ENCODE assay signal across 14 mouse cellular contexts in the genomic region with DNA sequence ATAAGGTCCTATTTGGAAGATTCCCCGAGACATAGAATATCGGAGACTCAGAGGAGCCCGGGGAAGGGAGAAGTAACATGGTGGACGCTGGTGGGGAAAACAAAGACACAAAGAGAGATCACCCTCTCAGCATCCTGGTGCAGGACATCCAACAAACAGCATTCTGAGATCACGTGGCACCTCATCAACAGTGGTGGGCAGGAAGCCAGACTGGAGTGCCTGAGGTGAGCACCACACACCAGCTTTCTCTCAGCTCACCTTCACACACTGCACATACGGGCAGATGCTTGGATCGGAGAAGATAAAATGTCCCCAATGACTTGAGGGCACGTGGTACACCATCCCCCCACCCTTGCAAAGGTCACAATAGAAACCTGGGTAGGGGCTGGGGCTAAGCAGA. TPM values are rescaled to one million over a fixed set of nuclear protein-coding genes. Genes with fewer than 3 reads are reported as not detected.
DNase-seq lines count a peak whose midpoint lies in the region; ATAC-seq and TF ChIP-seq lines count a peak whose summit lies in the region.
"Had no signal": no experiment of that assay in that cellular context is flagged by ENCODE, and none has a peak within 500 bp of the region (broad histone marks: within the 10 kb centered on the region; RNA-seq: fewer than 3 reads in every experiment).

No protein-coding gene starts in this region.

- no peak for ATAC-seq in cerebellum, adult (ENCODE audit: insufficient number of reproducible peaks, low FRiP score, low TSS enrichment)
- ATAC-seq in forebrain, postnatal 0 days: no peak
- ATAC-seq in midbrain, embryonic 12.5 days (ENCODE audit: low FRiP score, low read depth): no peak
- no peak for ATAC-seq in liver, embryonic 11.5 days (replicated peaks; ENCODE audit: low FRiP score)

- H3K4me3 ChIP-seq in forebrain, postnatal 0 days (ENCODE audit: low read depth, low read length): no peak overlapping the region; the same call in 1 of the 2 replicates
- peak overlapping the region; percentile 65 for H3K4me3 ChIP-seq in midbrain, embryonic 12.5 days
- H3K4me3 ChIP-seq in liver, embryonic 11.5 days (ENCODE audit: low read depth, low read length): no peak overlapping the region
- H3K4me3 ChIP-seq: liver, embryonic 15.5 days had no signal

- H3K27me3 ChIP-seq in forebrain, postnatal 0 days (ENCODE audit: insufficient read depth, low read length): no peaks in the 10 kb centered on the region
- peaks cover 46% of the 10 kb centered on the region for H3K27me3 ChIP-seq in midbrain, embryonic 12.5 days
- H3K27me3 ChIP-seq in liver, embryonic 11.5 days (replicated peaks; ENCODE audit: control insufficient read depth, insufficient read depth, low read length): peaks cover 46% of the 10 kb centered on the region

- no peaks in the 10 kb centered on the region for H3K9me3 ChIP-seq in forebrain, postnatal 0 days (ENCODE audit: low read length)
- H3K9me3 ChIP-seq in midbrain, embryonic 12.5 days: no peaks in the 10 kb centered on the region
- no peaks in the 10 kb centered on the region for H3K9me3 ChIP-seq in liver, embryonic 11.5 days (ENCODE audit: control insufficient read depth, low read length)
- H3K9me3 ChIP-seq: liver, embryonic 15.5 days had no signal

- H3K27ac ChIP-seq in forebrain, postnatal 0 days (ENCODE audit: low read depth, low read length): peak overlapping the region; percentile 29; the same call in 1 of the 2 replicates
- H3K27ac ChIP-seq in midbrain, embryonic 12.5 days (replicated peaks): peak overlapping the region; percentile 88; the same call in 1 of the 2 replicates
- no peak overlapping the region for H3K27ac ChIP-seq in liver, embryonic 11.5 days (ENCODE audit: low read depth, low read length)
- H3K27ac ChIP-seq: liver, embryonic 15.5 days had no signal

- peak overlapping the region; percentile 79 for H3K4me2 ChIP-seq in forebrain, postnatal 0 days (ENCODE audit: low read depth)
- H3K4me2 ChIP-seq in midbrain, embryonic 12.5 days (replicated peaks): peak overlapping the region; percentile 81
- H3K4me2 ChIP-seq in liver, embryonic 11.5 days: no peak overlapping the region

- no peak for TF ChIP-seq CTCF in forebrain, postnatal 0 days (IDR thresholded peaks at IDR 0.05; ENCODE audit: low read depth)

- no peak overlapping the region for H3K9ac ChIP-seq in forebrain, postnatal 0 days
- peak overlapping the region; percentile 81 for H3K9ac ChIP-seq in midbrain, embryonic 12.5 days (replicated peaks)
- H3K9ac ChIP-seq in liver, embryonic 11.5 days (ENCODE audit: low read depth, low read length): no peak overlapping the region
- H3K9ac ChIP-seq: liver, embryonic 15.5 days had no signal

- no peaks in the 10 kb centered on the region for H3K36me3 ChIP-seq in forebrain, postnatal 0 days (ENCODE audit: insufficient read depth)
- H3K36me3 ChIP-seq in midbrain, embryonic 12.5 days: no peaks in the 10 kb centered on the region
- H3K36me3 ChIP-seq in liver, embryonic 11.5 days (ENCODE audit: control insufficient read depth, insufficient read depth, low read length): no peaks in the 10 kb centered on the region
- H3K36me3 ChIP-seq: liver, embryonic 15.5 days had no signal

- DNase-seq in cerebellum, adult 11 months: peak; percentile 44
- DNase-seq in cerebellum, adult 9-11 months: peak; percentile 65
- no peak for DNase-seq in forebrain, postnatal 0 days
- no peak for DNase-seq in right cerebral cortex, adult 2 months (ENCODE audit: low spot score in 2 of 2)
- DNase-seq in liver, embryonic 11.5 days (ENCODE audit: low spot score): no peak
- no peak for DNase-seq in heart, postnatal 4 days
- DNase-seq: adrenal gland, adult 2 months had no signal

- WGBS in forebrain, postnatal 0 days: 76% methylated on average over 8 of the region's 8 CpGs
- WGBS in midbrain, embryonic 12.5 days: 80% methylated on average over 8 of the region's 8 CpGs
- 73% methylated on average over 8 of the region's 8 CpGs for WGBS in liver, embryonic 11.5 days

- H3K4me1 ChIP-seq in forebrain, postnatal 0 days (ENCODE audit: insufficient read depth): peaks cover 16% of the 10 kb centered on the region; the same call in 1 of the 2 replicates
- H3K4me1 ChIP-seq in midbrain, embryonic 12.5 days: peaks cover 21% of the 10 kb centered on the region; the same call in 1 of the 2 replicates
- H3K4me1 ChIP-seq in liver, embryonic 11.5 days (replicated peaks; ENCODE audit: control insufficient read depth, insufficient read depth, low read length): peaks cover 8% of the 10 kb centered on the region; the same call in 1 of the 2 replicates
- H3K4me1 ChIP-seq: liver, embryonic 15.5 days had no signal

RNA-seq across cellular contexts. Expression of a gene that starts 1.4 kb away (rescaled TPM):
- 45.3 and 54.7 TPM in 2 replicates for total RNA-seq in forebrain, postnatal 0 days (2014; rRNA removed)
- polyA plus RNA-seq in forebrain, postnatal 0 days (2015; fragmentation: Nextera tagmentation; extraction: Ambion mirVana): 11.3 and 16.9 TPM in 2 replicates
- polyA plus RNA-seq in midbrain, embryonic 12.5 days (2016; fragmentation: Nextera tagmentation; extraction: Ambion mirVana): 22.8 and 23.3 TPM in 2 replicates
- polyA plus RNA-seq in liver, embryonic 11.5 days (2014; fragmentation: Nextera tagmentation; extraction: Ambion mirVana): 2.0 and 2.1 TPM in 2 replicates
- total RNA-seq in heart, postnatal 4 days (2021): 1 to 10 TPM; 3.2 to 3.7 TPM
- total RNA-seq: MEL had no signal

RNA-seq across cellular contexts. Expression of a gene that starts 9.3 kb away (rescaled TPM):
- 0.38 and 0.52 TPM in 2 replicates for total RNA-seq in forebrain, postnatal 0 days (2014; rRNA removed)
- 0.44 and 0.81 TPM in 2 replicates for polyA plus RNA-seq in forebrain, postnatal 0 days (2015; fragmentation: Nextera tagmentation; extraction: Ambion mirVana)
- polyA plus RNA-seq in midbrain, embryonic 12.5 days (2016; fragmentation: Nextera tagmentation; extraction: Ambion mirVana): not detected in 2 replicates
- not detected in 2 replicates for polyA plus RNA-seq in liver, embryonic 11.5 days (2014; fragmentation: Nextera tagmentation; extraction: Ambion mirVana)
- not detected for total RNA-seq in heart, postnatal 4 days (2021)
- total RNA-seq: adrenal gland, adult 2 months; MEL had no signal
- polyA plus RNA-seq: adrenal gland, adult 2 months; heart, embryonic 16.5 days; liver, embryonic 15.5 days; myocyte had no signal

RNA-seq across cellular contexts. Expression of a gene that starts 22.5 kb away (rescaled TPM):
- total RNA-seq in forebrain, postnatal 0 days (2014; rRNA removed): 22.2 and 26.7 TPM in 2 replicates
- polyA plus RNA-seq in forebrain, postnatal 0 days (2015; fragmentation: Nextera tagmentation; extraction: Ambion mirVana): 0.65 and 0.69 TPM in 2 replicates
- polyA plus RNA-seq in midbrain, embryonic 12.5 days (2016; fragmentation: Nextera tagmentation; extraction: Ambion mirVana): 0.04 and 0.08 TPM in 2 replicates
- not detected in 2 replicates for polyA plus RNA-seq in liver, embryonic 11.5 days (2014; fragmentation: Nextera tagmentation; extraction: Ambion mirVana)
- under 1 TPM; 0.10 to 0.11 TPM for total RNA-seq in heart, postnatal 4 days (2021)
- total RNA-seq: MEL had no signal
- polyA plus RNA-seq: heart, embryonic 16.5 days; liver, embryonic 15.5 days had no signal

RNA-seq across cellular contexts. Expression of a gene that starts 28.1 kb away (rescaled TPM):
- total RNA-seq in forebrain, postnatal 0 days (2014; rRNA removed): 0.38 and 0.95 TPM in 2 replicates
- 0.67 and 0.70 TPM in 2 replicates for polyA plus RNA-seq in forebrain, postnatal 0 days (2015; fragmentation: Nextera tagmentation; extraction: Ambion mirVana)
- polyA plus RNA-seq in midbrain, embryonic 12.5 days (2016; fragmentation: Nextera tagmentation; extraction: Ambion mirVana): 0.60 and 1.7 TPM in 2 replicates
- polyA plus RNA-seq in liver, embryonic 11.5 days (2014; fragmentation: Nextera tagmentation; extraction: Ambion mirVana): 1.1 and 1.4 TPM in 2 replicates
- total RNA-seq in heart, postnatal 4 days (2021): under 1 TPM; 0.36 to 0.67 TPM
- total RNA-seq: adrenal gland, adult 2 months; layer of hippocampus, adult 8-10 months; MEL had no signal
- polyA plus RNA-seq: adrenal gland, adult 2 months; myocyte had no signal

RNA-seq across cellular contexts. Expression of a gene that starts 32.9 kb away (rescaled TPM):
- 64.2 and 91.5 TPM in 2 replicates for total RNA-seq in forebrain, postnatal 0 days (2014; rRNA removed)
- 128 and 148 TPM in 2 replicates for polyA plus RNA-seq in forebrain, postnatal 0 days (2015; fragmentation: Nextera tagmentation; extraction: Ambion mirVana)
- polyA plus RNA-seq in midbrain, embryonic 12.5 days (2016; fragmentation: Nextera tagmentation; extraction: Ambion mirVana): 62.4 and 72.3 TPM in 2 replicates
- 48.5 and 50.5 TPM in 2 replicates for polyA plus RNA-seq in liver, embryonic 11.5 days (2014; fragmentation: Nextera tagmentation; extraction: Ambion mirVana)
- 10 to 100 TPM; 18.8 to 20.3 TPM for total RNA-seq in heart, postnatal 4 days (2021)

Comparison
In these comparisons a context has a peak if more than half of its experiments do, and no peak if none do; other contexts are left out.
1. DNase-seq: peak in cerebellum, adult 11 months (single experiment) and cerebellum, adult 9-11 months (single experiment); none in forebrain, postnatal 0 days (single experiment), right cerebral cortex, adult 2 months (0 of 2), liver, embryonic 11.5 days (single experiment) and heart, postnatal 4 days (single experiment).